Mouse (Mus musculus) bone marrow, adult 2 months (tissue): ENCODE measurements around the gene Il22ra1. TPM values are rescaled to one million over a fixed set of nuclear protein-coding genes. Genes with fewer than 3 reads are reported as not detected.

Experiments used
- H3K27ac ChIP-seq: fragments of 200-500 bp; 2 replicates; pipeline ENCODE4 v1.5.1; 2012; ENCODE audit warnings: low read depth, mild to moderate bottlenecking, control low read depth, inconsistent platforms, low read length; ENCODE audit not compliant: control insufficient read depth, poor library complexity, insufficient read depth
- H3K4me1 ChIP-seq: fragments of 200-500 bp; 2 replicates; pipeline ENCODE4 v1.6.1; 2011; ENCODE audit warnings: low read length; ENCODE audit not compliant: control insufficient read depth, insufficient read depth
- H3K4me3 ChIP-seq: fragments of 200-500 bp; replicated peaks from 2 replicates; pipeline ENCODE3; 2011; ENCODE audit warnings: mild to moderate bottlenecking, low read depth, low read length, control low read depth; ENCODE audit not compliant: control insufficient read depth
- CTCF ChIP-seq: fragments of 200-500 bp; IDR thresholded peaks from 2 replicates; pipeline ENCODE4 v1.5.1; 2011; ENCODE audit warnings: low read length, control low read depth; ENCODE audit not compliant: control insufficient read depth, insufficient read depth
- POLR2A ChIP-seq: fragments of 200-500 bp; IDR thresholded peaks from 2 replicates; pipeline ENCODE4 v1.6.1; 2011; ENCODE audit warnings: low read depth, mild to moderate bottlenecking, control low read depth, low read length, borderline replicate concordance; ENCODE audit not compliant: control insufficient read depth
- WGBS: fragments of 180-500 bp; shearing (Covaris S2); methylation state at CpG from one replicate; pipeline ENCODE4 v1.1.7; 2018; 5-methylcytosine and 5-hydroxymethylcytosine counted together
- polyA plus RNA-seq: library from polyadenylated mRNA; stranded (reverse); fragments of >200 nt; gene quantifications from 2 replicates; pipeline ENCODE4 v1.2.4, GENCODE M21; 2011; ENCODE audit warnings: low replicate concordance; ENCODE audit not compliant: missing spikeins, insufficient read depth, insufficient read length

Il22ra1 gene
- polyA plus RNA-seq, 1 experiment: not detected

DNA sequence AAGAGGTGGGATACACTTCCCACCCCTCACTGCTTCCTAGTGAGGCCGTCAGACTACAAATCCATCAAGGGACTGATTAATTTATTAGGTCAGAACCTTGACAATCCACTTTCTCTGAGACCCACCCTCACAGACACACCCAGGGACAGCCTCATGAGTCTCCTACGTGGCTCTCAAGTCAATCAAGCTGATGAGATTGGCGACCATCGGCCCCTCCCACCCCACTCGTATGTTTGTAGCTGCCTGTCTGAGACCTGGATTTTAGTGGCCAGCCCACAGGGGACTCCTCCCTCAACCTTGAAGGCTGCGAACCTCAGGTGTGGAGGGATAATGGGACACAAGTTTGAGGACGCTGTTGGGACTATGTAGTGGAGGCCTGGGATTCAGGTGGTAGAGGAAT is 11.2 kb downstream of the Il22ra1 start:
- peaks cover 2% of the 10 kb centered on the region; the same call in 1 of the 2 replicates for H3K4me1 ChIP-seq
- no peak overlapping the region for H3K4me3 ChIP-seq
- peak overlapping the region; percentile 1; the same call in 1 of the 2 replicates for H3K27ac ChIP-seq
- 70% methylated on average over 7 of the region's 7 CpGs for WGBS
- TF ChIP-seq CTCF (no peak), POLR2A (no peak)

DNA sequence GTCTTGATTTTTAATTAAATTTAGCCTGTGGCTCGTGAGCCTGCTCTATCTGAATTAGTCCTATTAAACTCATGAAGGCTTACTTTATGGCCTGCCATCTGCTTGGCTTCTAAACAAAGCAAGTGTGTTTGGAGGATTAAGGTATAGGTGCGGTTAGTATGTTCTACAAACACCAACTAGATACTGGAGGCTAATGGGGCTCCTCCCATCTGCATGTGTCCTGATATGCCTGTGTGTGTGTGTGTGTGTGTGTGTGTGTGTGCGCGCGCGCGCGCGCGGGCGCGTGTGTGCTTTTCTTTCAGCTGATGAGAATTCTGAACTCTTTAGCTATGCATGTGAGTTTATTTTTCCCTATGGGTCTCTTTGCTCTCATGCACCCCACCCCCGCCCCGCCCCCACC is 11.7 kb downstream of the Il22ra1 start:
- H3K27ac ChIP-seq: no peak overlapping the region
- no peak for TF ChIP-seq CTCF
- TF ChIP-seq POLR2A: no peak
- 76% methylated on average over 14 of the region's 14 CpGs for WGBS
- peaks cover 2% of the 10 kb centered on the region; the same call in 1 of the 2 replicates for H3K4me1 ChIP-seq
- no peak overlapping the region for H3K4me3 ChIP-seq

DNA sequence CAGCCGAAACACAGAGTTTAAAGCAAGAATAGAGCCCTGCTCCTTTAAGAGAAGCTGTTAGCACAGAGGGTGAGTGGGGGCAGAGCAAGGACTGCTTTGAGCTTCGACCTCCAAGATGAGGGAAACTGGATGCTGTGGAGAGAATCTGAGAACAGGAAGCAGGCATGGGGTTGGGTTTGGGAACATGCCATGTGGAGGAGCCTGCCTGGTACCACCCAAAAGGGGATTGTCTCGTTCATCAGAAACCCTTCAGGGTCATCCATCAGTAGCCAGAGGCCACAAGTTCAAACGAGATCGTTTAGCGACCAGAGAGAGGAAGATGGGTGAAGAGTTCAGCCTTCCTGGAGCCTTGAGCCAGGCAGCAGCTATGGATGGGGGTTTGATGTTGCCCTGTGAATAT is 15.5 kb downstream of the Il22ra1 start:
- H3K4me3 ChIP-seq: no peak overlapping the region
- no peaks in the 10 kb centered on the region; the same call in 1 of the 2 replicates for H3K4me1 ChIP-seq
- H3K27ac ChIP-seq: no peak overlapping the region
- no peak for TF ChIP-seq POLR2A
- TF ChIP-seq CTCF: no peak
- WGBS: 38% methylated on average over 6 of the region's 6 CpGs

DNA sequence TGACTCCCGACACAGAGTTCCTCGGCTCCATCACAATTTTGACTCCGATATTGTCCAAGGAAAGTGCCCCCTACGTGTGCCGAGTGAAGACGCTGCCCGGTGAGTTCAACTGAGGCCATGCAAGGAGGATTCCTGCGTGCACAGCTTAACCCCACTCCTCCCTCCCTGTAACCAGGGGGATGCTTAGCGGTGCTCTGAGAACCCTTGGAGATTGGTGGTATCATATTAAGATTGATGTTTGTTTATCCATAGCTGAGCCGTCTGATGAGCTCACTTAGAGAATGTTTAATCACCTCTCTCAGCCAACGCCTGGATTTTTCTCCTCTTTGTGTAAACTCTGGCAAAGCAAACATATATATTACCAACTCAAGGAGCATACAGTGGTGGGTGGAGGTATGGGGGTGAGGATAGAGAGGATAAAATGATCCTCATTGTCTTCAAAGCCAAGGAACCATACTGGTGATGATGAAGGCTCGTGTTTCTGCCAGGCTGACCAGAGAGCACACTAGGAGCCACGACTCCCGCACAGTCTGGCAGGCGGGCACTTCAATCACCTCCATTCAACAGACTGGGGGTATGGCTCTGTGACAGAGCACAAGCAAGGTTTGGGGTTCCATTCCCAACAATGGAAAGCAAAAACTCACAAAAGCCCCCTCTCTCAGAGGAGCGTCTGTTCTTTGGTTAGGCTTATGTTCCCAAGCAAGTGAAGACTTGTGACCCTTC is 16.9 kb downstream of the Il22ra1 start:
- TF ChIP-seq CTCF: no peak
- TF ChIP-seq POLR2A: no peak
- Histone ChIP-seq H3K27ac (no peak overlapping the region), H3K4me3 (no peak overlapping the region), H3K4me1 (no peaks in the 10 kb centered on the region)
- 74% methylated on average over 16 of the region's 16 CpGs for WGBS

DNA sequence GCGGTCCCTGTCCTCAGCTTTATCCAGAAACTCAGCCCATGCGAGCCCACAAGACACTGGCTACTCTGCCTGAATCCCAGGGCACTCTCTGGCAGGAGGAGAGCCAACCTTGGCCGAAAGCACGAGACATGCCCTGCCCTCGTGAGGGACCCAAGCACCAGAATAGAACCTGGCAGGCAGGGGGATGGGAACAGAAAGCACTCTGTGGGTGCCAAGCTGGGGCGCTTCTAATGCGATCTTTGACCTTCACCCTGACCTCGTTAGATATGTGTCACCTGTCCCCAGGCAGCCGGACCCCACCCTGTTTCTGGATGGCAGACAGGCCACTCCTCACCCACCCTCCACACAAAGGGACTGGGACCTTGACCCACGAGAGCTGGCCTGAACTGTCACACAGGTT is 17.6 kb downstream of the Il22ra1 start:
- TF ChIP-seq POLR2A (no peak), CTCF (no peak)
- H3K4me1 ChIP-seq: no peaks in the 10 kb centered on the region
- H3K27ac ChIP-seq: no peak overlapping the region
- WGBS: 70% methylated on average over 10 of the region's 10 CpGs
- no peak overlapping the region for H3K4me3 ChIP-seq

DNA sequence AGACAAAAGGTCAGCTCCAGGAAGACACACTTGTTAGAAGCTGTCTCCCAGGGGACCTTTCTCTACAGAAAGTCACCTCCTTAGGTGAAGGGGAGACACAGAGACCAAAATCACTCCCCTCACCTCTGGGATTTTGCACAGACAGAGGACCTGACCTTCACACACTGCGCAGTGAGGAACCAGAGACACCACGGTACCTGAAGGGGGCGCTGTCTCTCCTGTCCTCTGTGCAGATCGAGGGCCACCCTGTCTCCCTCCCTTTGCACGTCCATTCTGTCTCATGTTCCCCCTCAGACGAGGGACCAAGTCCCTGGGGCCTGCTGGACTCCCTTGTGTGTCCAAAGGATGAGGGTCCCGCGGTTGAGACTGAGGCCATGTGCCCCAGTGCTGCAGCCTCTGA is 22.9 kb downstream of the Il22ra1 start:
- Histone ChIP-seq H3K4me3 (no peak overlapping the region), H3K27ac (no peak overlapping the region), H3K4me1 (no peaks in the 10 kb centered on the region)
- 78% methylated on average over 8 of the region's 8 CpGs for WGBS
- TF ChIP-seq CTCF (peak; percentile 31; the same call in 1 of the 2 replicates), POLR2A (no peak)

DNA sequence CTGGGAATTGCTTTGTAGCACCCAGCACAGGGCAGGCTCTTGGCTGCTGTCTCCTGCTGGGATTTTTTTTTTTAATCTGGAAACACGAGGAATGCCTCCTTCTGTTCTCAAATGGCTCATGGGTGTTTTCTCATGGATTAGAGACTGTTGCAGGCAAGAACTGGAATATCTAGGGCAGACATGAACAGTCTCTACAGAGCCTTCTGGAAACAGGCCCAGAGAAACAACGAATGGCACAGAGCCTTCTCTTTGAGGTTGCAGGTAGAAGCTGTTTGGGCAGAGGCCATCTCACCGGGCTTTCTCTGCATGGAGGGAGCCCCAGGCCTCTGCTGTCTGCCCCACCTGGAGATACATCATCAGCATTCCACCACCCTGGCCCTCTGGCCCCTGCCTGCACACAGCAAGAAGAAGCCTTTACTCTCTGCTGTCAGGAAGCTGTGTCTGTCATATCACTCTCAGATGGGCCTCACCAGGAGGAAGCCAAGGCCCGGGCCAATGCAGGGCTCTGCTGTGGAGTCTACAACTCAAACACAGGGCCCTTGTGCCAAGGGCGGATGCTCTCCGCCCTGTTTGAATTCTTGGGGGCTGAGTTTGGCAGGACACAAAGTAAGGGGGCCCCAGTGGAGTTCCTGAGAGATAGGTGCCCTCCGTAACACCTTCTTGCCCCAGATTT is 24.3 kb downstream of the Il22ra1 start:
- H3K4me1 ChIP-seq: no peaks in the 10 kb centered on the region
- WGBS: 69% methylated on average over 7 of the region's 7 CpGs
- H3K4me3 ChIP-seq: no peak overlapping the region
- H3K27ac ChIP-seq: no peak overlapping the region
- TF ChIP-seq POLR2A (no peak), CTCF (no peak)

DNA sequence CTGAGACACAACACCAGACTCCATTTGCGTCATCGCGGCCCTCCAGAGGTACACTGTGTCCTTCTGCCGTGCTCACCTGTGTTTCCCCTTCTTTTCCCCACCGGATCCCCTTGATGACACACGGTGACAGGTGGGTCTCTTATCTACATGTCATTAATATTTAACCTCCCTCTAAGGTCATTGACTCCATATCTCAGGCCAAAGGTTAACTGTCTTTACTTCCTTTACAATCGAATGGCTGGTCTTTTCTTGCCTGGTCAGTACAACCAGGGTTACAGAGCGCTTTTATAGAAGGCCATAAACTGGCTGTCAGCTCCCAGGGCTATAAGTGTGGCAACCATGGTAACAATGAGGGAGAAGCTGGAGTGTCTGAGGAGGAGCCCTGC is 24.8 kb downstream of the Il22ra1 start:
- no peak for TF ChIP-seq CTCF
- H3K4me1 ChIP-seq: no peaks in the 10 kb centered on the region
- no peak overlapping the region for H3K4me3 ChIP-seq
- no peak overlapping the region for H3K27ac ChIP-seq
- WGBS: 77% methylated on average over 8 of the region's 8 CpGs

DNA sequence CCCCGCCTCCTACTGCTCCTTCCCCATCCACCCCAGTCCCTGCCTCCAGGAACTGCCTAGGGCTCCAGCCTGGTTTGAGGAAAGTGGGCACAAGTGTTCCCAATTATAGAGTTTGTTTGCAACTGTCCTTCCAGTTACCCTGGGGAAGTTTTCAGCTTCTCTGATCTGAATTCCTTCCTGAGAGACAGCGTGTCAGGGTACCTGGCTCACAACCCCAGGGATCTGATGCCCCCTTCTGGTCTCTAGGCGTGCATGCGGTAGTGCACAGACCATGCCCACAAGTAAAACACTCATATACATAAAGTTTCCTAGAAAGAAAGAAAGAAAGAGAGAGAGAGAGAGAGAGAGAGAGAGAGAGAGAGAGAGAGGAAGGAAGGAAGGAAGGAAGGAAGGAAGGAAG is 30.4 kb downstream of the Il22ra1 start:
- Histone ChIP-seq H3K4me3 (no peak overlapping the region), H3K27ac (no peak overlapping the region), H3K4me1 (no peaks in the 10 kb centered on the region; the same call in 1 of the 2 replicates)
- WGBS: 54% methylated on average over 4 of the region's 4 CpGs
- TF ChIP-seq CTCF (peak; percentile 20; the same call in 1 of the 2 replicates), POLR2A (no peak)
